Mouse (Mus musculus) embryonic facial prominence, embryonic 15.5 days (tissue): ENCODE measurements around the gene Krt19. TPM values are rescaled to one million over a fixed set of nuclear protein-coding genes. Genes with fewer than 3 reads are reported as not detected.

Experiments
- ATAC-seq: fragments of 200-750 bp; cut with Nextera tagmentation; 2 replicates; pipeline ENCODE4 v1.8.0; 2017; ENCODE audit warnings: low read depth, moderate TSS enrichment; ENCODE audit not compliant: insufficient number of reproducible peaks, low FRiP score, low TSS enrichment
- H3K27ac ChIP-seq: fragments of 300-500 bp; sonication (generic); replicated peaks from 2 replicates; pipeline ENCODE4 v1.5.1; 2015; ENCODE audit warnings: mild to moderate bottlenecking, inconsistent platforms
- H3K27me3 ChIP-seq: fragments of 300-500 bp; sonication (generic); 2 replicates; pipeline ENCODE4 v1.6.1; 2015; ENCODE audit warnings: inconsistent platforms
- H3K36me3 ChIP-seq: fragments of 300-500 bp; sonication (generic); 2 replicates; pipeline ENCODE4 v1.6.1; 2015; ENCODE audit warnings: mild to moderate bottlenecking, inconsistent platforms
- H3K4me1 ChIP-seq: fragments of 300-500 bp; sonication (generic); 2 replicates; pipeline ENCODE4 v1.6.1; 2015; ENCODE audit warnings: inconsistent platforms
- H3K4me2 ChIP-seq: fragments of 300-500 bp; sonication (generic); replicated peaks from 2 replicates; pipeline ENCODE4 v1.6.1; 2015; ENCODE audit warnings: mild to moderate bottlenecking, inconsistent platforms
- H3K4me3 ChIP-seq: fragments of 300-500 bp; sonication (generic); replicated peaks from 2 replicates; pipeline ENCODE4 v1.5.1; 2015; ENCODE audit warnings: mild to moderate bottlenecking, inconsistent platforms
- H3K9ac ChIP-seq: fragments of 300-500 bp; sonication (generic); 2 replicates; pipeline ENCODE4 v1.6.1; 2015; ENCODE audit warnings: inconsistent platforms
- H3K9me3 ChIP-seq: fragments of 300-500 bp; sonication (generic); replicated peaks from 2 replicates; pipeline ENCODE4 v1.6.1; 2016; ENCODE audit warnings: inconsistent platforms
- WGBS: fragments of 180-500 bp; shearing (Covaris S2); methylation state at CpG from one replicate; pipeline ENCODE4 v1.1.7; 2015; 5-methylcytosine and 5-hydroxymethylcytosine counted together
- polyA plus RNA-seq: library from polyadenylated mRNA; unstranded; fragments of >200 nt; fragmentation: Nextera tagmentation; extraction: Ambion mirVana; gene quantifications from 2 replicates; pipeline ENCODE4 v1.2.1, GENCODE M21; 2015

The Krt19 gene
- polyA plus RNA-seq, 1 experiment from 2014 or later, result 305 TPM

- H3K4me2 ChIP-seq, result no peak within 1 kb of the TSS
- H3K9ac ChIP-seq, result no peak within 1 kb of the TSS
- no peaks in the 10 kb centered on the region for H3K9me3 ChIP-seq
- H3K27me3 ChIP-seq, result no peaks in the 10 kb centered on the region
- H3K27ac ChIP-seq, result no peak within 1 kb of the TSS
- H3K36me3 ChIP-seq, result no peaks in the 10 kb centered on the region
- H3K4me1 ChIP-seq, result no peaks in the 10 kb centered on the region
- no peak for ATAC-seq
- 78% methylated on average over 9 of the region's 9 CpGs for WGBS
- H3K4me3 ChIP-seq, result no peak within 1 kb of the TSS
Observed at GRCm38 (mm10) chr11:100096141-100096540, 52.3 kb downstream of the Krt19 start, which contains the start of gene Krt35. Krt35 (minus strand) TSS chr11:100096241.

Other genes with a start within 250 kb of the Krt19 start
- not detected in 2 replicates for gene Krtap31-1, start 240.7 kb downstream of the Krt19 start, polyA plus RNA-seq
- not detected in 2 replicates for gene Gm11565, start 233.9 kb downstream of the Krt19 start, polyA plus RNA-seq
- gene Krtap31-2, start 212.4 kb downstream of the Krt19 start, polyA plus RNA-seq, result not detected in 2 replicates
- gene Krtap9-5, start 200.2 kb downstream of the Krt19 start, polyA plus RNA-seq, result not detected in 2 replicates
- 0.38 TPM in 1 of 2 replicates, not detected in the other for gene Krtap29-1, start 169.6 kb downstream of the Krt19 start, polyA plus RNA-seq
- gene Krtap16-1, start 162.1 kb downstream of the Krt19 start, polyA plus RNA-seq, result 3.8 and 5.7 TPM in 2 replicates
- gene Krtap17-1, start 154.7 kb downstream of the Krt19 start, polyA plus RNA-seq, result 4.9 and 9.8 TPM in 2 replicates
- gene Krt33a, start 132.5 kb downstream of the Krt19 start, polyA plus RNA-seq, result 6.0 and 11.3 TPM in 2 replicates
- 7.3 and 17.9 TPM in 2 replicates for gene Krt33b, start 118.8 kb downstream of the Krt19 start, polyA plus RNA-seq
- 3.6 and 7.8 TPM in 2 replicates for gene Krt34, start 107.1 kb downstream of the Krt19 start, polyA plus RNA-seq
- 5.9 and 13.8 TPM in 2 replicates for gene Krt31, start 98.1 kb downstream of the Krt19 start, polyA plus RNA-seq
- gene Krt32, start 60.4 kb downstream of the Krt19 start, polyA plus RNA-seq, result 6.4 and 7.2 TPM in 2 replicates
- 23.0 and 37.6 TPM in 2 replicates for gene Krt35, start 52.4 kb downstream of the Krt19 start, polyA plus RNA-seq
- gene Krt36, start 43.0 kb downstream of the Krt19 start, polyA plus RNA-seq, result 0.76 and 1.9 TPM in 2 replicates
- 155 and 225 TPM in 2 replicates for gene Krt13, start 27.1 kb downstream of the Krt19 start, polyA plus RNA-seq
- 1,131 and 1,207 TPM in 2 replicates for gene Krt15, start 12.7 kb downstream of the Krt19 start, polyA plus RNA-seq
- gene Krt9, start 44.6 kb upstream of the Krt19 start, polyA plus RNA-seq, result not detected in 2 replicates
- 1,122 and 1,244 TPM in 2 replicates for gene Krt14, start 58.9 kb upstream of the Krt19 start, polyA plus RNA-seq
- 6.9 and 7.0 TPM in 2 replicates for gene Krt16, start 100.2 kb upstream of the Krt19 start, polyA plus RNA-seq
- gene Krt17, start 112.4 kb upstream of the Krt19 start, polyA plus RNA-seq, result 399 and 504 TPM in 2 replicates
- gene Krt42, start 121.2 kb upstream of the Krt19 start, polyA plus RNA-seq, result 0.25 and 0.37 TPM in 2 replicates
- gene Eif1, start 171.2 kb upstream of the Krt19 start, polyA plus RNA-seq, result 1,638 and 1,748 TPM in 2 replicates
- 6.0 and 6.7 TPM in 2 replicates for gene Gast, start 185.7 kb upstream of the Krt19 start, polyA plus RNA-seq
- 7.0 and 10.6 TPM in 2 replicates for gene Hap1, start 207.5 kb upstream of the Krt19 start, polyA plus RNA-seq
- 232 and 256 TPM in 2 replicates for gene Jup, start 249.1 kb upstream of the Krt19 start, polyA plus RNA-seq